Mouse (Mus musculus): Measurements from ENCODE around the gene Setdb1. TPM values are rescaled to one million over a fixed set of nuclear protein-coding genes. Genes with fewer than 3 reads are reported as not detected.
"Not testable (repeated sequence)": the region's sequence is repeated elsewhere in the genome, so short reads cannot be mapped to it uniquely, and the experiment has no call there.

Setdb1 gene
- polyA plus RNA-seq (2015; fragmentation: Nextera tagmentation; extraction: Ambion mirVana): 43.4 and 45.4 TPM in 2 replicates

- Histone ChIP-seq H3K36me3 (replicated peaks) (peaks cover 13% of the 10 kb centered on the region; the same call in 1 of the 2 replicates), H3K4me3 (peak within 1 kb of the TSS; percentile 45), H3K27ac (0 out of 2 replicates have a peak within 1 kb of the TSS, but pooled peaks have one; percentile 61), H3K9ac (peak within 1 kb of the TSS; percentile 42), H3K4me2 (peak within 1 kb of the TSS; percentile 44)
- H3K4me1 ChIP-seq; H3K9me3 ChIP-seq; H3K27me3 ChIP-seq (replicated peaks): not testable (repeated sequence)
- WGBS: under 1% methylated on average over 25 of the region's 57 CpGs
- peak; percentile 97 for ATAC-seq (replicated peaks)
Observed at GRCm38 (mm10) chr3:95356701-95357449, at the start of gene Setdb1. Gene Setdb1, minus strand, starts transcription at chr3:95357202.

- WGBS: 96% methylated on average over 3 of the region's 3 CpGs
- H3K27ac ChIP-seq: no peak within 1 kb of the TSS
- H3K4me1 ChIP-seq: no peaks in the 10 kb centered on the region
- no peak within 1 kb of the TSS for H3K4me2 ChIP-seq
- no peak within 1 kb of the TSS for H3K9ac ChIP-seq
- no peak for ATAC-seq (replicated peaks)
- no peaks in the 10 kb centered on the region for H3K36me3 ChIP-seq (replicated peaks)
- H3K9me3 ChIP-seq: no peaks in the 10 kb centered on the region
- no peaks in the 10 kb centered on the region for H3K27me3 ChIP-seq (replicated peaks)
- H3K4me3 ChIP-seq: no peak within 1 kb of the TSS
Observed at GRCm38 (mm10) chr3:95402741-95403140, 45.7 kb upstream of the Setdb1 start, which contains the start of gene 4930558C23Rik. Gene 4930558C23Rik, minus strand, starts transcription at chr3:95402841.

- no peaks in the 10 kb centered on the region for H3K9me3 ChIP-seq
- no peaks in the 10 kb centered on the region for H3K27me3 ChIP-seq (replicated peaks)
- no peak overlapping the region for H3K27ac ChIP-seq
- no peaks in the 10 kb centered on the region for H3K36me3 ChIP-seq (replicated peaks)
- no peak for ATAC-seq (replicated peaks)
- no peak overlapping the region for H3K4me2 ChIP-seq
- WGBS: 84% methylated on average over 4 of the region's 4 CpGs
- no peak overlapping the region for H3K9ac ChIP-seq
- no peaks in the 10 kb centered on the region for H3K4me1 ChIP-seq
- H3K4me3 ChIP-seq: no peak overlapping the region
Observed at GRCm38 (mm10) chr3:95394385-95394784, 37.4 kb upstream of the Setdb1 start.

GRCm38 (mm10) chr3:95385401-95386075 lies 28.5 kb upstream of the Setdb1 start:
- 82% methylated on average over 5 of the region's 5 CpGs for WGBS
- H3K9me3 ChIP-seq: no peaks in the 10 kb centered on the region
- no peak for ATAC-seq (replicated peaks)

GRCm38 (mm10) chr3:95373208-95373607 lies 16.2 kb upstream of the Setdb1 start:
- Histone ChIP-seq H3K27me3 (replicated peaks) (no peaks in the 10 kb centered on the region), H3K9ac (no peak overlapping the region), H3K4me2 (no peak overlapping the region), H3K4me1 (no peaks in the 10 kb centered on the region), H3K9me3 (0 out of 2 replicates have a peak, but pooled peaks cover 6% of the 10 kb centered on the region), H3K4me3 (no peak overlapping the region), H3K27ac (no peak overlapping the region), H3K36me3 (replicated peaks) (no peaks in the 10 kb centered on the region)
- 89% methylated on average over 10 of the region's 10 CpGs for WGBS
- ATAC-seq (replicated peaks): no peak

More at GRCm38 (mm10) chr3:95385401-95386075, 28.5 kb upstream of the Setdb1 start:
- H3K27me3 ChIP-seq (replicated peaks): no peaks in the 10 kb centered on the region
- no peak overlapping the region for H3K27ac ChIP-seq
- no peaks in the 10 kb centered on the region for H3K4me1 ChIP-seq
- H3K36me3 ChIP-seq (replicated peaks): no peaks in the 10 kb centered on the region
- H3K4me2 ChIP-seq: no peak overlapping the region
- H3K4me3 ChIP-seq: no peak overlapping the region
- no peak overlapping the region for H3K9ac ChIP-seq

GRCm38 (mm10) chr3:95370101-95370500 lies 13.1 kb upstream of the Setdb1 start:
- no peaks in the 10 kb centered on the region for H3K36me3 ChIP-seq (replicated peaks)
- H3K9ac ChIP-seq: no peak overlapping the region
- ATAC-seq (replicated peaks): no peak
- no peak overlapping the region for H3K4me2 ChIP-seq
- no peaks in the 10 kb centered on the region for H3K4me1 ChIP-seq
- no peaks in the 10 kb centered on the region for H3K9me3 ChIP-seq
- no peak overlapping the region for H3K27ac ChIP-seq
- no peak overlapping the region for H3K4me3 ChIP-seq
- H3K27me3 ChIP-seq (replicated peaks): no peaks in the 10 kb centered on the region

GRCm38 (mm10) chr3:95360276-95360675 lies 3.3 kb upstream of the Setdb1 start:
- H3K4me1 ChIP-seq; H3K27ac ChIP-seq; H3K4me3 ChIP-seq; ATAC-seq (replicated peaks); H3K9me3 ChIP-seq; H3K27me3 ChIP-seq (replicated peaks); H3K9ac ChIP-seq; H3K36me3 ChIP-seq (replicated peaks); H3K4me2 ChIP-seq: not testable (repeated sequence)
- WGBS: 87% methylated on average over 3 of the region's 3 CpGs

GRCm38 (mm10) chr3:95357746-95358145 lies 744 bp upstream of the Setdb1 start:
- no peak overlapping the region for H3K9ac ChIP-seq
- H3K27me3 ChIP-seq (replicated peaks): no peaks in the 10 kb centered on the region
- peaks cover 7% of the 10 kb centered on the region for H3K4me1 ChIP-seq
- no peak overlapping the region for H3K4me3 ChIP-seq
- no peak overlapping the region for H3K27ac ChIP-seq
- ATAC-seq (replicated peaks): no peak
- WGBS: 93% methylated on average over 2 of the region's 2 CpGs
- peaks cover 7% of the 10 kb centered on the region; the same call in 1 of the 2 replicates for H3K36me3 ChIP-seq (replicated peaks)
- no peak overlapping the region for H3K4me2 ChIP-seq
- H3K9me3 ChIP-seq: no peaks in the 10 kb centered on the region

- H3K4me3 ChIP-seq: peak overlapping the region; percentile 45
- not testable (repeated sequence) for H3K9ac ChIP-seq; H3K9me3 ChIP-seq; ATAC-seq (replicated peaks); H3K4me1 ChIP-seq; H3K27ac ChIP-seq; H3K27me3 ChIP-seq (replicated peaks)
- H3K36me3 ChIP-seq (replicated peaks): peaks cover 13% of the 10 kb centered on the region; the same call in 1 of the 2 replicates
- peak overlapping the region; percentile 44 for H3K4me2 ChIP-seq
- WGBS: 33% methylated on average over 14 of the region's 19 CpGs
Observed at GRCm38 (mm10) chr3:95355911-95356544, 974 bp downstream of the Setdb1 start.

- H3K36me3 ChIP-seq (replicated peaks): peaks cover 65% of the 10 kb centered on the region
Observed at GRCm38 (mm10) chr3:95349491-95349890, 7.5 kb downstream of the Setdb1 start.

GRCm38 (mm10) chr3:95348343-95348742 lies 8.7 kb downstream of the Setdb1 start:
- H3K27me3 ChIP-seq (replicated peaks); H3K4me1 ChIP-seq; H3K4me3 ChIP-seq; H3K9ac ChIP-seq; H3K4me2 ChIP-seq; H3K27ac ChIP-seq; ATAC-seq (replicated peaks); H3K9me3 ChIP-seq: not testable (repeated sequence)
- H3K36me3 ChIP-seq (replicated peaks): peaks cover 65% of the 10 kb centered on the region
- WGBS: 96% methylated on average over 5 of the region's 5 CpGs

More at GRCm38 (mm10) chr3:95349491-95349890, 7.5 kb downstream of the Setdb1 start:
- H3K4me1 ChIP-seq: no peaks in the 10 kb centered on the region
- no peak overlapping the region for H3K27ac ChIP-seq
- no peak overlapping the region for H3K4me3 ChIP-seq
- no peak overlapping the region for H3K9ac ChIP-seq
- no peak for ATAC-seq (replicated peaks)
- H3K4me2 ChIP-seq: no peak overlapping the region
- H3K9me3 ChIP-seq: no peaks in the 10 kb centered on the region
- H3K27me3 ChIP-seq (replicated peaks): no peaks in the 10 kb centered on the region

GRCm38 (mm10) chr3:95346454-95346853 lies 10.5 kb downstream of the Setdb1 start:
- no peak overlapping the region for H3K4me3 ChIP-seq
- H3K27ac ChIP-seq: no peak overlapping the region
- no peak overlapping the region for H3K9ac ChIP-seq
- no peaks in the 10 kb centered on the region for H3K4me1 ChIP-seq
- 94% methylated on average over 7 of the region's 7 CpGs for WGBS
- no peak for ATAC-seq (replicated peaks)
- H3K36me3 ChIP-seq (replicated peaks): peaks cover 72% of the 10 kb centered on the region
- H3K4me2 ChIP-seq: no peak overlapping the region
- no peaks in the 10 kb centered on the region for H3K27me3 ChIP-seq (replicated peaks)
- H3K9me3 ChIP-seq: no peaks in the 10 kb centered on the region
